In the genomic region with DNA sequence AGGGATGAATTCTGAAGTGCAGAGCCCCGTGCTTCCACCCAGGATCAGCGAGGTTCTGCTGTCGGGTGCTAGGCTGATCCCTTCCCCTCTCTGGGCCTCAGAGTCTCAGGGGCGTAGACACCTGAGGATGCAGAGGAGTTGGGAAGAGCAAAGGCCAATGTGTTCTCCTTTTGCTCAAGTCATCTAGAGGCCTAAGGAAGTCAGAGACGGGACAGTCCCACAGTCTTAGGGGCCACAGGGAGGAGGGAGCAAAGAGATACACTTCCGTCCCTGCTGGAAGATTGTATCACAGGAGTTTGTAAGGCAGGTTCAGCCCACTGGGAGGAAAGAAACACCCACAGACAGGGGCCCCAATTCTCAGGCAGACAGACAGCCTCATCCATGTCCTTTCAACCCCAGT, we compare ENCODE assay signal across 11 mouse cellular contexts. TPM values are rescaled to one million over a fixed set of nuclear protein-coding genes. Genes with fewer than 3 reads are reported as not detected.
DNase-seq lines count a peak whose midpoint lies in the region; ATAC-seq and TF ChIP-seq lines count a peak whose summit lies in the region.
"Had no signal": no experiment of that assay in that cellular context is flagged by ENCODE, and none has a peak within 500 bp of the region (broad histone marks: within the 10 kb centered on the region; RNA-seq: fewer than 3 reads in every experiment).

No protein-coding gene starts in this region.

- H3K4me3 ChIP-seq in heart, embryonic 13.5 days: peak overlapping the region; percentile 37
- peak overlapping the region; percentile 75 for H3K4me3 ChIP-seq in spleen, adult 2 months (ENCODE audit: extremely low read depth, insufficient read depth, insufficient read length)
- H3K4me3 ChIP-seq in liver, embryonic 14.5 days (ENCODE audit: insufficient read depth in 1 of 2, low read depth in 2 of 2, low read length in 2 of 2): peak overlapping the region; percentile 1 to 36

- H3K27ac ChIP-seq in heart, embryonic 13.5 days (replicated peaks): no peak overlapping the region; the same call in 1 of the 2 replicates
- H3K27ac ChIP-seq in spleen, adult 2 months (ENCODE audit: insufficient read depth, low read length): peak overlapping the region; percentile 93
- H3K27ac ChIP-seq in liver, embryonic 14.5 days: no peak overlapping the region

- H3K36me3 ChIP-seq in heart, embryonic 13.5 days: peaks cover 10% of the 10 kb centered on the region; the same call in 1 of the 2 replicates
- H3K36me3 ChIP-seq in spleen, adult 2 months (ENCODE audit: control insufficient read depth, insufficient read depth, low read length): peaks cover 12% of the 10 kb centered on the region
- no peaks in the 10 kb centered on the region for H3K36me3 ChIP-seq in liver, embryonic 14.5 days (replicated peaks; ENCODE audit: control insufficient read depth, insufficient read depth, low read depth)

- H3K4me1 ChIP-seq in heart, embryonic 13.5 days: peaks cover 21% of the 10 kb centered on the region
- peaks cover 31% of the 10 kb centered on the region; the same call in 1 of the 2 replicates for H3K4me1 ChIP-seq in spleen, adult 2 months (ENCODE audit: control insufficient read depth, insufficient read depth, insufficient read length)
- H3K4me1 ChIP-seq in liver, embryonic 14.5 days (replicated peaks; ENCODE audit: control insufficient read depth in 2 of 2, insufficient read depth in 2 of 2, low read length in 1 of 2): peaks cover 0 to 8% of the 10 kb centered on the region in 2 experiments; a peak in 3 of 4 replicates

- no peaks in the 10 kb centered on the region for H3K9me3 ChIP-seq in heart, embryonic 13.5 days
- H3K9me3 ChIP-seq in liver, embryonic 14.5 days (ENCODE audit: control insufficient read depth, low read length): no peaks in the 10 kb centered on the region

- TF ChIP-seq EP300 in liver, embryonic 14.5 days (IDR thresholded peaks at IDR 0.05; ENCODE audit: low read depth): no peak

- peak overlapping the region; percentile 59 for H3K4me2 ChIP-seq in heart, embryonic 13.5 days
- H3K4me2 ChIP-seq in liver, embryonic 14.5 days (ENCODE audit: low read depth): peak overlapping the region; percentile 31

- WGBS in heart, embryonic 13.5 days: 44% methylated on average over 6 of the region's 6 CpGs
- 8% methylated on average over 6 of the region's 6 CpGs for WGBS in spleen, adult 2 months
- WGBS in liver, embryonic 14.5 days (ENCODE audit: insufficient replicate concordance): 14% methylated on average over 6 of the region's 6 CpGs

- peak overlapping the region; percentile 67 for H3K9ac ChIP-seq in heart, embryonic 13.5 days
- no peak overlapping the region for H3K9ac ChIP-seq in liver, embryonic 14.5 days (replicated peaks)

- H3K27me3 ChIP-seq in heart, embryonic 13.5 days (replicated peaks): no peaks in the 10 kb centered on the region
- H3K27me3 ChIP-seq in spleen, adult 2 months (ENCODE audit: control insufficient read depth, insufficient read depth, low read length): no peaks in the 10 kb centered on the region
- no peaks in the 10 kb centered on the region for H3K27me3 ChIP-seq in liver, embryonic 14.5 days (ENCODE audit: control insufficient read depth, insufficient read depth, low read length)

- TF ChIP-seq POLR2A in spleen, adult 2 months (IDR thresholded peaks at IDR 0.05; ENCODE audit: low read depth, low read length): no peak

- DNase-seq in heart, postnatal 4 days: no peak
- DNase-seq in spleen, adult 2 months (ENCODE audit: low read depth in 1 of 2, low spot score in 2 of 2): no peak
- no peak for DNase-seq in spleen, postnatal 14 days (ENCODE audit: low spot score in 2 of 2)
- DNase-seq in liver, embryonic 14.5 days (ENCODE audit: low read depth in 3 of 3, low spot score in 3 of 3): no peak
- peak; percentile 52 for DNase-seq in thymus, postnatal 25 days
- no peak for DNase-seq in gastrocnemius, adult 18-20 months (ENCODE audit: low spot score)
- no peak for DNase-seq in layer of hippocampus, postnatal 14 days (ENCODE audit: low spot score in 2 of 2)
- DNase-seq: adrenal gland, adult 8-10 months; embryo, embryonic 11 days had no signal

- ATAC-seq in heart, embryonic 13.5 days (ENCODE audit: extremely low read depth, insufficient number of reproducible peaks, low FRiP score, low TSS enrichment): no peak
- no peak for ATAC-seq in liver, embryonic 14.5 days (ENCODE audit: insufficient read depth)

- no peak for TF ChIP-seq CTCF in spleen, adult 2 months (IDR thresholded peaks at IDR 0.05; ENCODE audit: extremely low read depth, insufficient read depth, insufficient read length, insufficient replicate concordance)
- TF ChIP-seq CTCF in liver, embryonic 14.5 days (IDR thresholded peaks at IDR 0.05; ENCODE audit: low read depth): no peak

RNA-seq across cellular contexts. Expression of a gene that starts 1.2 kb away (rescaled TPM):
- polyA plus RNA-seq in heart, embryonic 13.5 days (2015; fragmentation: Nextera tagmentation; extraction: Ambion mirVana): 33.0 and 34.1 TPM in 2 replicates
- total RNA-seq in heart, postnatal 4 days (2021): 10 to 100 TPM; 38.2 to 41.4 TPM
- polyA plus RNA-seq in spleen, adult 2 months (2012; rRNA removed): 136 and 175 TPM in 2 replicates
- 4.7 and 5.8 TPM in 2 replicates for polyA plus RNA-seq in liver, embryonic 14.5 days (2012; rRNA removed)
- polyA plus RNA-seq in liver, embryonic 14.5 days (2014; fragmentation: Nextera tagmentation; extraction: Ambion mirVana): 3.5 and 5.1 TPM in 2 replicates
- total RNA-seq in gastrocnemius, adult 18-20 months (2021): 1 to 10 TPM; 5.7 to 7.3 TPM
- total RNA-seq in layer of hippocampus, postnatal 14 days (2021): 10 to 100 TPM; 31.4 to 33.2 TPM

RNA-seq across cellular contexts. Expression of a gene that starts 9.2 kb away (rescaled TPM):
- 60.0 and 63.2 TPM in 2 replicates for polyA plus RNA-seq in heart, embryonic 13.5 days (2015; fragmentation: Nextera tagmentation; extraction: Ambion mirVana)
- 10 to 100 TPM; 38.2 to 46.0 TPM for total RNA-seq in heart, postnatal 4 days (2021)
- 125 and 154 TPM in 2 replicates for polyA plus RNA-seq in spleen, adult 2 months (2012; rRNA removed)
- polyA plus RNA-seq in liver, embryonic 14.5 days (2012; rRNA removed): 53.9 and 60.7 TPM in 2 replicates
- 36.5 and 42.0 TPM in 2 replicates for polyA plus RNA-seq in liver, embryonic 14.5 days (2014; fragmentation: Nextera tagmentation; extraction: Ambion mirVana)
- 10 to 100 TPM; 19.3 to 19.9 TPM for total RNA-seq in gastrocnemius, adult 18-20 months (2021)
- total RNA-seq in layer of hippocampus, postnatal 14 days (2021): 10 to 100 TPM; 88.8 to 91.1 TPM

RNA-seq across cellular contexts. Expression of a gene that starts 18.1 kb away (rescaled TPM):
- 19.0 and 21.3 TPM in 2 replicates for polyA plus RNA-seq in heart, embryonic 13.5 days (2015; fragmentation: Nextera tagmentation; extraction: Ambion mirVana)
- total RNA-seq in heart, postnatal 4 days (2021): 10 to 100 TPM; 10.5 to 12.5 TPM
- polyA plus RNA-seq in spleen, adult 2 months (2012; rRNA removed): 34.5 and 49.5 TPM in 2 replicates
- 45.3 and 51.0 TPM in 2 replicates for polyA plus RNA-seq in liver, embryonic 14.5 days (2012; rRNA removed)
- polyA plus RNA-seq in liver, embryonic 14.5 days (2014; fragmentation: Nextera tagmentation; extraction: Ambion mirVana): 21.6 and 25.7 TPM in 2 replicates
- total RNA-seq in gastrocnemius, adult 18-20 months (2021): 1 to 10 TPM; 4.8 to 5.4 TPM
- 10 to 100 TPM; 11.6 to 13.0 TPM for total RNA-seq in layer of hippocampus, postnatal 14 days (2021)

RNA-seq across cellular contexts. Expression of a gene that starts 18.8 kb away (rescaled TPM):
- polyA plus RNA-seq in heart, embryonic 13.5 days (2015; fragmentation: Nextera tagmentation; extraction: Ambion mirVana): 0.18 and 0.28 TPM in 2 replicates
- total RNA-seq in heart, postnatal 4 days (2021): not detected
- polyA plus RNA-seq in spleen, adult 2 months (2012; rRNA removed): 0.28 TPM in 1 of 2 replicates, not detected in the other
- polyA plus RNA-seq in liver, embryonic 14.5 days (2012; rRNA removed): 0.07 TPM in 1 of 2 replicates, not detected in the other
- not detected in 2 replicates for polyA plus RNA-seq in liver, embryonic 14.5 days (2014; fragmentation: Nextera tagmentation; extraction: Ambion mirVana)
- total RNA-seq in gastrocnemius, adult 18-20 months (2021): not detected
- total RNA-seq in layer of hippocampus, postnatal 14 days (2021): 1 to 10 TPM; 2.8 to 2.9 TPM
- total RNA-seq: adrenal gland, adult 8-10 months; hematopoietic stem cell, adult 5-6 weeks had no signal

RNA-seq across cellular contexts. Expression of a gene that starts 35.0 kb away (rescaled TPM):
- polyA plus RNA-seq in heart, embryonic 13.5 days (2015; fragmentation: Nextera tagmentation; extraction: Ambion mirVana): 37.0 and 40.0 TPM in 2 replicates
- total RNA-seq in heart, postnatal 4 days (2021): 10 to 100 TPM; 16.7 to 18.6 TPM
- polyA plus RNA-seq in spleen, adult 2 months (2012; rRNA removed): 46.5 and 81.1 TPM in 2 replicates
- 21.2 and 30.7 TPM in 2 replicates for polyA plus RNA-seq in liver, embryonic 14.5 days (2012; rRNA removed)
- polyA plus RNA-seq in liver, embryonic 14.5 days (2014; fragmentation: Nextera tagmentation; extraction: Ambion mirVana): 25.2 and 28.1 TPM in 2 replicates
- 1 to 10 TPM; 4.1 to 4.8 TPM for total RNA-seq in gastrocnemius, adult 18-20 months (2021)
- 10 to 100 TPM; 29.7 to 31.2 TPM for total RNA-seq in layer of hippocampus, postnatal 14 days (2021)

Comparison
In these comparisons a context has a peak if more than half of its experiments do, and no peak if none do; other contexts are left out.
1. H3K4me3 ChIP-seq: peak in every context shown above with its lines; median percentile 75 in spleen, adult 2 months; 37 in heart, embryonic 13.5 days; 18 in liver, embryonic 14.5 days.